Mouse (Mus musculus): ENCODE data around the gene Tanc1. TPM values are rescaled to one million over a fixed set of nuclear protein-coding genes. Genes with fewer than 3 reads are reported as not detected.

Gene Tanc1
- polyA plus RNA-seq, 1 experiment from 2014 or later = 14.4 TPM

- no peak overlapping the region for H3K9ac ChIP-seq (ENCODE audit: low read length)
- ATAC-seq (ENCODE audit: insufficient read depth, low FRiP score, low TSS enrichment) (no peak), DNase-seq (ENCODE audit: low spot score) (no peak)
- no peak overlapping the region for H3K4me2 ChIP-seq (ENCODE audit: low read depth)
- H3K27me3 ChIP-seq (ENCODE audit: control insufficient read depth, insufficient read depth, low read length) = no peaks in the 10 kb centered on the region
- no peaks in the 10 kb centered on the region for H3K36me3 ChIP-seq (ENCODE audit: control insufficient read depth, insufficient read depth, low read length)
- no peaks in the 10 kb centered on the region for H3K9me3 ChIP-seq (ENCODE audit: control insufficient read depth, low read length)
- WGBS = 81% methylated on average over 6 of the region's 6 CpGs
- H3K4me1 ChIP-seq (ENCODE audit: control insufficient read depth, insufficient read depth, low read length) = peaks cover 4% of the 10 kb centered on the region
- H3K4me3 ChIP-seq (ENCODE audit: low read depth, low read length) = no peak overlapping the region
- no peak overlapping the region for H3K27ac ChIP-seq (ENCODE audit: low read depth, low read length)
Observed at GRCm38 (mm10) chr2:59676041-59676440, 64.2 kb downstream of the Tanc1 start.

GRCm38 (mm10) chr2:59676442-59676841 lies 64.6 kb downstream of the Tanc1 start:
- Histone ChIP-seq H3K4me1 (ENCODE audit: control insufficient read depth, insufficient read depth, low read length) (peaks cover 4% of the 10 kb centered on the region), H3K36me3 (ENCODE audit: control insufficient read depth, insufficient read depth, low read length) (no peaks in the 10 kb centered on the region), H3K4me3 (ENCODE audit: low read depth, low read length) (no peak overlapping the region), H3K27me3 (ENCODE audit: control insufficient read depth, insufficient read depth, low read length) (no peaks in the 10 kb centered on the region), H3K27ac (ENCODE audit: low read depth, low read length) (no peak overlapping the region), H3K4me2 (ENCODE audit: low read depth) (no peak overlapping the region), H3K9me3 (ENCODE audit: control insufficient read depth, low read length) (no peaks in the 10 kb centered on the region), H3K9ac (ENCODE audit: low read length) (no peak overlapping the region)
- WGBS = 57% methylated on average over 6 of the region's 6 CpGs
- ATAC-seq (ENCODE audit: insufficient read depth, low FRiP score, low TSS enrichment) = no peak
- no peak for DNase-seq (ENCODE audit: low spot score)

DNA sequence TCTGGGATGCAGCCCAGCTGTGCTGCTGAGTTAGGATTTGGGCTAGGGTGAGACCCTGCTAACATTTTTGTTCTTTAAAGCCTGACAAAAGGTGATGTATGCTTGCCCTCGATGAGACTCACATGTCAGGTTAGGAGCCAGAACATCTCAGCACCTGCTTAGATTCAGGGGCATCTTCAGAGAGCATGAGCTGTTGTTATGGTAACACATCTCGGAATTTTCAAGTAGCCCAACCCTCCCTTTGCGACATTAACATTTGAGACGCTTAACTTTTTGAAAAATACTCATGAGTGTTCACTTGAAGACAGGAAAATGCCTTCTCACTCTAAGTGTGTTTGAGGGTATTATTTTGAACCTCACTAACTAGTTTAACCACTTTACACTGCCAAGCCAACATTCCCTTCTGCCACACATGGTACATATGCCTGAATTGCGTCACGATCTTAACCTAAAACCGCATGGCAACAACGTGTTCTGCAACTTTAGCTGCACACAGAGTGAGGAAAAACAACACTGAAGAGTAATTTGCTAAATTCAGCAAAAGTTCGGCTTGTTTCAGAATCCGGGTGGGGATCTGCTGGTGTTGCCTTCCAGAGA lies 67.7 kb downstream of the Tanc1 start:
- 85% methylated on average over 10 of the region's 10 CpGs for WGBS
- no peak overlapping the region for H3K9ac ChIP-seq (ENCODE audit: low read length)
- H3K9me3 ChIP-seq (ENCODE audit: control insufficient read depth, low read length) = no peaks in the 10 kb centered on the region
- no peak for DNase-seq (ENCODE audit: low spot score)
- ATAC-seq (ENCODE audit: insufficient read depth, low FRiP score, low TSS enrichment) = no peak
- peaks cover 6% of the 10 kb centered on the region for H3K4me1 ChIP-seq (ENCODE audit: control insufficient read depth, insufficient read depth, low read length)
- no peak overlapping the region for H3K4me2 ChIP-seq (ENCODE audit: low read depth)
- H3K27ac ChIP-seq (ENCODE audit: low read depth, low read length) = no peak overlapping the region
- H3K36me3 ChIP-seq (ENCODE audit: control insufficient read depth, insufficient read depth, low read length) = no peaks in the 10 kb centered on the region
- no peaks in the 10 kb centered on the region for H3K27me3 ChIP-seq (ENCODE audit: control insufficient read depth, insufficient read depth, low read length)
- no peak overlapping the region for H3K4me3 ChIP-seq (ENCODE audit: low read depth, low read length)

GRCm38 (mm10) chr2:59680736-59681135 lies 68.9 kb downstream of the Tanc1 start:
- no peak for DNase-seq (ENCODE audit: low spot score)
- H3K9me3 ChIP-seq (ENCODE audit: control insufficient read depth, low read length) = no peaks in the 10 kb centered on the region
- peaks cover 6% of the 10 kb centered on the region for H3K4me1 ChIP-seq (ENCODE audit: control insufficient read depth, insufficient read depth, low read length)
- H3K4me2 ChIP-seq (ENCODE audit: low read depth) = no peak overlapping the region
- no peak for ATAC-seq (ENCODE audit: insufficient read depth, low FRiP score, low TSS enrichment)
- no peak overlapping the region for H3K27ac ChIP-seq (ENCODE audit: low read depth, low read length)
- no peak overlapping the region for H3K9ac ChIP-seq (ENCODE audit: low read length)
- no peaks in the 10 kb centered on the region for H3K36me3 ChIP-seq (ENCODE audit: control insufficient read depth, insufficient read depth, low read length)
- H3K27me3 ChIP-seq (ENCODE audit: control insufficient read depth, insufficient read depth, low read length) = no peaks in the 10 kb centered on the region
- no peak overlapping the region for H3K4me3 ChIP-seq (ENCODE audit: low read depth, low read length)
- 83% methylated on average over 5 of the region's 5 CpGs for WGBS

GRCm38 (mm10) chr2:59681181-59681580 lies 69.3 kb downstream of the Tanc1 start:
- ATAC-seq (ENCODE audit: insufficient read depth, low FRiP score, low TSS enrichment) (no peak), DNase-seq (ENCODE audit: low spot score) (no peak)
- H3K4me1 ChIP-seq (ENCODE audit: control insufficient read depth, insufficient read depth, low read length) = peaks cover 6% of the 10 kb centered on the region
- no peaks in the 10 kb centered on the region for H3K36me3 ChIP-seq (ENCODE audit: control insufficient read depth, insufficient read depth, low read length)
- 91% methylated on average over 4 of the region's 4 CpGs for WGBS
- no peak overlapping the region for H3K4me3 ChIP-seq (ENCODE audit: low read depth, low read length)
- H3K9me3 ChIP-seq (ENCODE audit: control insufficient read depth, low read length) = no peaks in the 10 kb centered on the region
- no peak overlapping the region for H3K4me2 ChIP-seq (ENCODE audit: low read depth)
- H3K27ac ChIP-seq (ENCODE audit: low read depth, low read length) = no peak overlapping the region
- no peaks in the 10 kb centered on the region for H3K27me3 ChIP-seq (ENCODE audit: control insufficient read depth, insufficient read depth, low read length)
- no peak overlapping the region for H3K9ac ChIP-seq (ENCODE audit: low read length)

DNA sequence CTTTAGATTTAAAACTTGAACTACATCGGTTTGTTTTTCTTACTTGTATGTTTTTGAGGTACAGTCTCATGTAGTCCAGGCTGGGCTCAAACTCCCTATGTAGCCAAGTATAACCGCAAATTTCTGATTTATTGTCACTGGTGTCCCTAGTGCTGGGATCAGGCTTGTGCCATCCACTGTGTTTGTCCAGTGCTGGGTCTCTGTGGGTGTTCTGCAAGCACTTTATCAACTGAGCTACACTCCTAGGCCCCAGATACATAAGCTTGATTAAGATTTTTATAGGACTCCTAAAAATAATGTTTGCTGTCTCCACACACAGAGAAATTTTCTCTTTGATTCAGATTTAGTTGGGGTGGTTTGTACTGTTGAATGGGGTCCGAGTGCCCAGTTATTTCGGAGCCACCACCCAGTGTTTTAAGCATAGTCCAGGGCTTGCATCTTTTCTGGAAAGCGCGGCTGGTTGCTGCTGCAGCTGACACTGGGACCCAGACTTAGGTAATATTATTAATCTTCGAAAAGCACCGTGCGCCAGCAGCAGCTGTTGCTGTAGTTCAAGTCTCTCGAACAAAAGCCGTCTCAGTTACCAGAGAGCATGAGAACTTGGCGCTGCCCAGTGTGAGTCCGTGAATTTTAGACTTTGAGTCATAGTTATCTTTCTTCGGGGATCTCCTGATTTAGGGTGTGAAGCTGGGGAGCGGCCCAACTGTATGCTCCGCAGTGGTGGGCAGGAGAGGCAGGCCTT lies 73.2 kb downstream of the Tanc1 start:
- no peaks in the 10 kb centered on the region for H3K36me3 ChIP-seq (ENCODE audit: control insufficient read depth, insufficient read depth, low read length)
- H3K4me2 ChIP-seq (ENCODE audit: low read depth) = no peak overlapping the region
- H3K27me3 ChIP-seq (ENCODE audit: control insufficient read depth, insufficient read depth, low read length) = no peaks in the 10 kb centered on the region
- H3K9ac ChIP-seq (ENCODE audit: low read length) = no peak overlapping the region
- DNase-seq (ENCODE audit: low spot score) (peak; percentile 51), ATAC-seq (ENCODE audit: insufficient read depth, low FRiP score, low TSS enrichment) (no peak)
- no peak overlapping the region for H3K27ac ChIP-seq (ENCODE audit: low read depth, low read length)
- peaks cover 4% of the 10 kb centered on the region; the same call in 1 of the 2 replicates for H3K4me1 ChIP-seq (ENCODE audit: control insufficient read depth, insufficient read depth, low read length)
- WGBS = 72% methylated on average over 16 of the region's 16 CpGs
- no peak overlapping the region for H3K4me3 ChIP-seq (ENCODE audit: low read depth, low read length)
- H3K9me3 ChIP-seq (ENCODE audit: control insufficient read depth, low read length) = no peaks in the 10 kb centered on the region

DNA sequence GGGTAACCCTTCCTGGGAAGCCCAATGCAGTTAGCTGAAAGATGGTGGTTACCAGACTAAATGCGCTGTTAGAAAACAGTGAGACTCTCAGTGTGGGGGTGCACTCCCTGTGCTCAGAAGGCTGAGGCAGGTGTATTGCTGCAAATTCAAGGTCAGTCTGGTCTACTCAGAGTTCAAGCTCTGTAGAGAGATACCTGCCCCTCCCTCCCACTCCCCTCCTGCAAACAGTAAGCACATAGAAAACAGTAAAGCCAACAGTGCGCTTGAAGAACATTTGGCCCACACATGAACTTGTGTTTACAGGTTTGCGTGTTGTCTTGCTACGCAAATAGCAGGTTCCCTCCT lies 73.7 kb downstream of the Tanc1 start:
- H3K4me1 ChIP-seq (ENCODE audit: control insufficient read depth, insufficient read depth, low read length) = peaks cover 4% of the 10 kb centered on the region; the same call in 1 of the 2 replicates
- H3K9ac ChIP-seq (ENCODE audit: low read length) = no peak overlapping the region
- no peak overlapping the region for H3K4me2 ChIP-seq (ENCODE audit: low read depth)
- no peaks in the 10 kb centered on the region for H3K36me3 ChIP-seq (ENCODE audit: control insufficient read depth, insufficient read depth, low read length)
- WGBS = 91% methylated on average over 4 of the region's 4 CpGs
- no peak overlapping the region for H3K4me3 ChIP-seq (ENCODE audit: low read depth, low read length)
- DNase-seq (ENCODE audit: low spot score) (no peak), ATAC-seq (ENCODE audit: insufficient read depth, low FRiP score, low TSS enrichment) (no peak)
- H3K27ac ChIP-seq (ENCODE audit: low read depth, low read length) = no peak overlapping the region
- no peaks in the 10 kb centered on the region for H3K27me3 ChIP-seq (ENCODE audit: control insufficient read depth, insufficient read depth, low read length)
- no peaks in the 10 kb centered on the region for H3K9me3 ChIP-seq (ENCODE audit: control insufficient read depth, low read length)

GRCm38 (mm10) chr2:59688261-59689104 lies 76.6 kb downstream of the Tanc1 start:
- Histone ChIP-seq H3K4me3 (ENCODE audit: low read depth, low read length) (no peak overlapping the region), H3K4me1 (ENCODE audit: control insufficient read depth, insufficient read depth, low read length) (peaks cover 4% of the 10 kb centered on the region; the same call in 1 of the 2 replicates), H3K36me3 (ENCODE audit: control insufficient read depth, insufficient read depth, low read length) (no peaks in the 10 kb centered on the region), H3K4me2 (ENCODE audit: low read depth) (no peak overlapping the region), H3K27ac (ENCODE audit: low read depth, low read length) (no peak overlapping the region), H3K9ac (ENCODE audit: low read length) (no peak overlapping the region), H3K9me3 (ENCODE audit: control insufficient read depth, low read length) (no peaks in the 10 kb centered on the region), H3K27me3 (ENCODE audit: control insufficient read depth, insufficient read depth, low read length) (no peaks in the 10 kb centered on the region)
- WGBS = 37% methylated on average over 16 of the region's 16 CpGs
- DNase-seq (ENCODE audit: low spot score) (no peak), ATAC-seq (ENCODE audit: insufficient read depth, low FRiP score, low TSS enrichment) (no peak)

Data from neural tube, embryonic 11.5 days (tissue).